Mouse (Mus musculus): ENCODE measurements around the gene Nup37. TPM values are rescaled to one million over a fixed set of nuclear protein-coding genes. Genes with fewer than 3 reads are reported as not detected.

Gene Nup37
- polyA plus RNA-seq (2014; fragmentation: Illumina TruSeq; extraction: RNeasy Lipid Tissue Mini Kit (QIAGEN cat#74804); ENCODE audit: low read depth, low replicate concordance), result 15.8 TPM

GRCm38 (mm10) chr10:88146707-88147477, at the start of gene Nup37, which contains the start of gene Parpbp:
Gene Nup37 (plus strand): TSS chr10:88146992.
Gene Parpbp (minus strand): TSS chr10:88146941.

GRCm38 (mm10) chr10:88200951-88201638, 54.3 kb downstream of the Nup37 start, which contains the start of gene Washc3:
Gene Washc3 (plus strand): TSS chr10:88201093.

Other genes with a start within 250 kb of the Nup37 start
- gene Pmch, start 55.9 kb upstream of the Nup37 start, polyA plus RNA-seq (2014; fragmentation: Illumina TruSeq; extraction: RNeasy Lipid Tissue Mini Kit (QIAGEN cat#74804); ENCODE audit: low read depth, low replicate concordance), result not detected
- 1.6 TPM for gene Parpbp, start 51 bp upstream of the Nup37 start, polyA plus RNA-seq (2014; fragmentation: Illumina TruSeq; extraction: RNeasy Lipid Tissue Mini Kit (QIAGEN cat#74804); ENCODE audit: low read depth, low replicate concordance)
- 75.5 TPM for gene Washc3, start 54.1 kb downstream of the Nup37 start, polyA plus RNA-seq (2014; fragmentation: Illumina TruSeq; extraction: RNeasy Lipid Tissue Mini Kit (QIAGEN cat#74804); ENCODE audit: low read depth, low replicate concordance)
- gene Dram1, start 232.1 kb downstream of the Nup37 start, polyA plus RNA-seq (2014; fragmentation: Illumina TruSeq; extraction: RNeasy Lipid Tissue Mini Kit (QIAGEN cat#74804); ENCODE audit: low read depth, low replicate concordance), result 28.2 TPM
- gene Gnptab, start 232.1 kb downstream of the Nup37 start, polyA plus RNA-seq (2014; fragmentation: Illumina TruSeq; extraction: RNeasy Lipid Tissue Mini Kit (QIAGEN cat#74804); ENCODE audit: low read depth, low replicate concordance), result 46.9 TPM

All from adrenal gland, adult 10 weeks (tissue).